Mouse (Mus musculus) right cerebral cortex, postnatal 14 days (tissue): ENCODE data around the gene Ptch1.

Experiments
- DNase-seq: peaks from one replicate; pipeline ENCODE4 v3.0.0; 2022

Ptch1 gene

GRCm38 (mm10) chr13:63562972-63563780 lies 10.2 kb downstream of the Ptch1 start:
- peak; percentile 59 for DNase-seq

DNA sequence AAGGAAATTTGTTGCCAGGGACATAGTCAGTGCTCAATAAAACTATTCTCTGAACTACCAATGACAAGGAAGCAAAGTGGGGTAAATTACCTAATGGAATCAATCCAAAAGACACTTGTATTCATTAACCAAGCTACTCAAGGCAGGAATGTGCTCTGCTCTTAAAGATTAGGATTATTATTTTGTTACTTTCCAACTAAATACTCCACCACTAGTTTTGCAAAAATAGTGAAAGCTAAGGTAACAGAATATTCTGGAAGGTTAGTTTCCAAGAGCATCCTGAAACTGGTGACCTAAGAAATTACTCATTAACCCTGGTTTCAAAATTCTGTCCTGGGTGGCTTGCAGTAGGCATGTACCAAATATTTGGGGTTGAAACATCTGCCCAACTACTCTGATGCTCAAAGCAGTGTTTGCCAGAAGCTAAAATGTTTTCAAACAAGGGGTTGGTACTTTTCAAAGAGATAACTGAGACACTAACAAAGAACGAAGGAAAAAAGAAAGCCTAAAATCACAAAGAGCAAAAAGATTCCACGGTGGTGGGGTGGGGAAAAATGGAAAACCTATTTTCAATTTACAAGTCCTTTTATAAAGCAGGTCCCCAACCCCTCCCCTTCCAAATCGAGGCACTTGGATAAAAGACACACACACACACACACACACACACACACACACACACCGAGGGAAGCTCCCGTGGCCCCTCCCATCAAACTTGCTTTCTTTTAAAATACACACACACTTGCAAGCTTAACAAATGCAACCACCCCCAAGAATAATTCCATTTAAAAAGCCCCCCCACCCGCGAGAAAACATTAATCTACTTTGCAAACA lies 11.0 kb downstream of the Ptch1 start:
- DNase-seq: no peak

GRCm38 (mm10) chr13:63558297-63558890 lies 15.0 kb downstream of the Ptch1 start:
- DNase-seq: no peak

- DNase-seq: no peak
Observed at GRCm38 (mm10) chr13:63556431-63556830, 17.0 kb downstream of the Ptch1 start.

- DNase-seq: no peak
Observed at GRCm38 (mm10) chr13:63555885-63556284, 17.5 kb downstream of the Ptch1 start.

- no peak for DNase-seq
Observed at GRCm38 (mm10) chr13:63554569-63554968, 18.8 kb downstream of the Ptch1 start.

- DNase-seq: no peak
Observed at GRCm38 (mm10) chr13:63553436-63553835, 20.0 kb downstream of the Ptch1 start.

DNA sequence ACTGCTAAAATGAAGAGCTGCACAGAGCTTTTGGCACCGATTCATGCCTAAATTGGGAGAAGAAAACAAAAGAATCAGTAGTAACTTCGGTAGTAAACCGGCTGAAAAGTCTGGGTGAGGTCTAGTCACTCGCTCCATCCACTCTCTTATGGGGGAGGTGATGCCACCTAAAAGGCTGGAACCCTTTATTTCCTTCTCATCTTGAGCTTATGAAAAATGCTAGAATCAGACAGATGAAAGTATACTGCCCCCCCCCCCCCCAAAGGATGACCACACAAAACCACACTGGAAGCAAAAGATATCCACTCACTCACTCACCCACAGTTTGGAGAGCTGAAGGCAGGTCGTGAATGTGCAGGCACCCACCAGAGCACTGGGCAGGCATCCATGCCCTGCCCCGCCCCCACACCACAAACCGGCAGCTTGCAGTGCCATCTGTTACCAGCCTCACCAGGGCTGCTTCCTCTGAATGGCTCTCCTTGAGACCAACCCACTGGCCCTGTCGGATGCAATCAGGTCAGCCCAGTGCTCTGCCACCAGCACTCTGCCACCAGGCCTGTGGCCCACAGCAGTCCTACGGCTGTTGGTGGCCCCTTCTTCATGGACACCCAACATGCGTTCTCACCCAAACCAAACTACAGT lies 21.0 kb downstream of the Ptch1 start:
- DNase-seq: peak; percentile 74

DNA sequence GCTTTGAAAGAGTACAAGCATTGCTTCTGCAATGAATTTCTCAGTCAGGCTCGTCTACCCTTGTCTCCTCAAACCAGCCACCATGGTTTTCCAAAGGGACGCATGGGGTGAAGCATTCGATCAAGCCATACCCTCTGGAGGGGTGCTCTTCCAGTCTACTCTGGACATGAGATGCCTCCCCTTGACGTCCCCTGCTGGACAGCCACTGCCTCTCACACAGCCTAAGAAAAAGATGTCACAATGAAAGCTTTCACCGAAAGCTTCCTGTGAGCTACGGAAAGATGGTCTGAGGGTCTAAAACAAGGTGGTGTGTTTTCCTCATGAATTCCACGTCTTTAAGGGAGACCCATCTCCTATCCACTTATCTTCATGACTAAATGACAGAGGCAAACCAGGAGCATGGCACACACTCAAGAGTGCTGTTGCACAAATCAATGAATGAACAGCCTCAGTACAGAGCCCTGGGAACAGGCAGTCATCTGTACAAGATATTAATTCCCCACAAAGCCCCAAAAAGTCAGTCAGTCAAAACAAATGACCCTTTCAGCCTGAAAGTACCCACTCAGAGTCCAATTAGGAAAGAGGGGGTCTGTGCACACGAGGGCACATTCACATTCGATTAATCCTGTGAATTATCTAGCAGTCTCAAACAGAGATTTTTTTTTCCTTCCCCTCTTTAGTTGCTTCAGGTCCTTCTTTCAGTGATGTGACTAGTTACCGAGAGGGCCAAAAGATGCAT lies 21.7 kb downstream of the Ptch1 start:
- DNase-seq: no peak

- no peak for DNase-seq
Observed at GRCm38 (mm10) chr13:63550367-63550766, 23.0 kb downstream of the Ptch1 start.

- DNase-seq: no peak
Observed at GRCm38 (mm10) chr13:63549210-63549609, 24.2 kb downstream of the Ptch1 start.

DNA sequence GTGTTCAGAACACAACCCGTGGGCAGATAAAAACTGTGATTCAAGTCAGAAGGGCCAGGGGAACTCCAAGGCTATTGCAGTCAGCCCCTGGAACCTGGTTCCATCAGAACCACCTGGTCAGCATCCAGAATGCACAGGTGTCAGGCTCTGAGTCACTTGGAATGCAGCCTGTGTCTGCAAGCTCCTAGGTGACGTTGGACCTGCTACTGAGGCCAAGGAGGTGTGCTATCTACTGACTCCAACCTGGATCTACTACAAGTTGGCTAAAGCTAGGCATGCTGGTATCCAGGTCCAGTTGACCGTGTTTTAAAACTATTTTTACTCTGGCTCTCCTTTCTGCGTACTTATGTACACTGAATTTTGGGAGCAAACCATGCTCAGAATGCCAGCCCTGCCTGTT lies 24.8 kb downstream of the Ptch1 start:
- DNase-seq: no peak

- no peak for DNase-seq
Observed at GRCm38 (mm10) chr13:63545291-63545690, 28.1 kb downstream of the Ptch1 start.

GRCm38 (mm10) chr13:63544967-63545253 lies 28.5 kb downstream of the Ptch1 start:
- DNase-seq: no peak

GRCm38 (mm10) chr13:63544119-63544966 lies 29.1 kb downstream of the Ptch1 start:
- no peak for DNase-seq

DNA sequence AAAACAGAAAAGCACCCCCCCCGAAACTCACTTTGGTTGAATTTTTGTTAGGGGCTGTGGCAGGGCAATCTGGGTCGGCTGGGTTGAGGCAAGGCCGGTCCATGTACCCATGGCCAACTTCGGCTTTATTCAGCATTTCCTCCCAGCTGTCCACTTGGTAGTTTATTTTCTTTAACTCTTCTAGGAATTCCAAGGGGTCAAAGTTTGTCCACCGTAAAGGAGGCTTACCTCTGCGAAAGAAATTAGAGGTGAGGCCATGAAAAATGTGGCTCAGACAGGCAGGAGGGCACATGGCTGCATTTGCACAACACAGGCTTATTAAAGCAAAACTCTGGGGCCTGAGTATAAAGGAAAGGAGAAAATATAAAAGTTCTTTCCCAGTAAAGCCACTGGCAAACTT lies 29.9 kb downstream of the Ptch1 start:
- DNase-seq: no peak

- no peak for DNase-seq
Observed at GRCm38 (mm10) chr13:63542796-63543384, 30.5 kb downstream of the Ptch1 start.

DNA sequence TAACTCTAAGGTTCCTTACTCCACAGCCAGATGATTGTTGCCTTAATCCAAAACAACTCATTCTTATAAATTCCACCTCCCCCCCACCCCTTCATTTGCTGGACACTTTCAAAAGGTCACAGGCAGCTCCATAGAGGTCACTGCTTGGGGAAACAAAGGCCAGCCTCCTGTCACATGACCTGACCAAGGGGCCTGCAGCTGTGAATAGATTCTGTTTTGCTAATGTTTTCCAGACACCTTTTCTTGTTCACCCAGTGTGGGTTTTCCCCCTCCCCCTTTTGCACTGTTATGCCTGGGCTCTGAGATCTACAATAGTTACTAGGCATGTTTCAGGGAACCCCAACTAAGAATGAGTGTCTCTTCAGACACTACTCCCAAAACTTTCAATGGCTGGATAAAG lies 31.9 kb downstream of the Ptch1 start:
- DNase-seq: no peak

- no peak for DNase-seq
Observed at GRCm38 (mm10) chr13:63540584-63540983, 32.8 kb downstream of the Ptch1 start.

- DNase-seq: no peak
Observed at GRCm38 (mm10) chr13:63534981-63535380, 38.4 kb downstream of the Ptch1 start.

- no peak for DNase-seq
Observed at GRCm38 (mm10) chr13:63530857-63531256, 42.5 kb downstream of the Ptch1 start.
